Mouse (Mus musculus) heart, adult 9 months (tissue): Measurements from ENCODE around the gene Vapa.

Experiments
- DNase-seq, 2 experiments: peaks; one replicate each; pipeline ENCODE4 v3.0.0; 2022; ENCODE audit warnings: low spot score in 2 of 2

Gene Vapa

DNA sequence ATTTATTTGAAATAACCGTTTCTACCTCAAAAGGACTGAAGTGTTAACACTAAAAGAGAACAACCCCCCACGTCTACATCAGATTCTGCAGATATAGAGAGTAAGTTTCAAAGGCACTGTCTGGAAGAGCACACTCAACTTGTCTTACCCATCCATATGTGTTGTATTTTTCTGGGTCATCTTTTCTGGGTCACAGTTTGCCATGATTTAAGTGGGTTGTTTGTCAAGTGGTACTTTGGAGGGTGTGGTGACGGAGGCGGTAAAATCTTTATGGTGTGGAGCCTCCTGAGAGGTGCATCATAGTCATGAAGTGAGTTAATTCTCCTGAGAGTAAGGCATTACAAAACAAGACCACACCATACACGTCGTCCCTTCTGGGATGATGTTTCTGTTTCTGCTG lies 12.2 kb upstream of the Vapa start:
- no peak for DNase-seq

- DNase-seq, result no peak
Observed at GRCm38 (mm10) chr17:65623130-65623529, 9.8 kb upstream of the Vapa start.

GRCm38 (mm10) chr17:65618431-65618830 lies 5.1 kb upstream of the Vapa start:
- DNase-seq, result no peak

DNA sequence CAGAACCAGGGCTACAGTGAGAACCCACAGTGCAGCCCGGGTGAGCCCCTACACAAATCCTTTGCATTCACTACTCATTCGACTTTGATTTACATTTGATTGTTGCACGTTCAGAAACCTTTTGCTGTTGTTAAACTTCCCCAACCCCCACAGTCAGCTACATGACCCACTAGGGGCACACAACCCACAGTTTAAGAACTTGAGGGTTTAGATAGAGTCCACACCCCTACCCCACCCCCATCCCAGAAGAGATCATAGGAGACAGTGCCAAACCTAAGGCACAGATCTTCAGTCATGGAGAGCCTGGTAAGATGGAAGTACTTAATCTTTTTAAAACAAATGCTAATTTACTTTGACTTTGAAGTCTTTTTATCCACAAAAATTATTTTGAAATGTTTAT lies 2.3 kb upstream of the Vapa start:
- DNase-seq, result no peak

GRCm38 (mm10) chr17:65614431-65614830 lies 1.1 kb upstream of the Vapa start:
- no peak for DNase-seq

- no peak for DNase-seq
Observed at GRCm38 (mm10) chr17:65613142-65613462, 253 bp downstream of the Vapa start.

GRCm38 (mm10) chr17:65612391-65613141 lies 789 bp downstream of the Vapa start:
- peak; percentile 27 to 33 for DNase-seq

- DNase-seq, result no peak
Observed at GRCm38 (mm10) chr17:65611721-65612120, 1.6 kb downstream of the Vapa start.

DNA sequence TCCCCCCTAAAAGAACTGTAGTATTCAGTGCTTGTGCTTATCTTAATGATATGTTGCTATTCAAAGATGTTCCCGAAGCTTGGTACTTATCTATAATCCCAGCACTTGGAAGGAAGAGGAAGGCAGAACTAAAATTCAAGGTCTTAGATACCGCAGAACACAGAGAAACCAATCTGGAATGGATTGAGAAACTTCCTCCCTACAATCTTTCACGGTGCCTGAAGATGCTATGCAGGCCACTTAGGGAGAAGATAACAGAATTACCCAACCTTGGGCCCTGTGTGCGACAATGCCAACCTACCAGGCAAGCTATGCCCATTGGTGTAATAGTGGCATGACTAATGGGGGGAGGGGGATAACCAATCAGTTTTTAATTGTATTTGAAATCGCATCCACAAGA lies 4.6 kb downstream of the Vapa start:
- no peak for DNase-seq

DNA sequence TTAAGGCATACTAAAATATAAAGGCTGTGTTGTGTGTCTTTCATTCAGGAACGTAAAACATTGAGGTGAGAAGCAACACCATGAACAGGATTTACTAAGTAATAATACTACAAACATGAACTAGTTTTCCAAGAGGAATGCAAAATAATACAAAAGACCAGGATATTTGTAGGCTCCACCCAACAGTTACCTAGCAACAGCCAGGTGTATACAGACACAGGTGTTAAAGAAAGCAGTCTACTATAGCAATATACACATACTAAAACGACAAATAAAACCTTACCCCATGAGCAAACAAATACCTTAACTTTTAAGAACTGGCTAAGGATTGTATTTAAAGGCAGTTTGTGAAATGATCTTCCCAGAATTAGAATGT lies 5.1 kb downstream of the Vapa start:
- no peak for DNase-seq

DNA sequence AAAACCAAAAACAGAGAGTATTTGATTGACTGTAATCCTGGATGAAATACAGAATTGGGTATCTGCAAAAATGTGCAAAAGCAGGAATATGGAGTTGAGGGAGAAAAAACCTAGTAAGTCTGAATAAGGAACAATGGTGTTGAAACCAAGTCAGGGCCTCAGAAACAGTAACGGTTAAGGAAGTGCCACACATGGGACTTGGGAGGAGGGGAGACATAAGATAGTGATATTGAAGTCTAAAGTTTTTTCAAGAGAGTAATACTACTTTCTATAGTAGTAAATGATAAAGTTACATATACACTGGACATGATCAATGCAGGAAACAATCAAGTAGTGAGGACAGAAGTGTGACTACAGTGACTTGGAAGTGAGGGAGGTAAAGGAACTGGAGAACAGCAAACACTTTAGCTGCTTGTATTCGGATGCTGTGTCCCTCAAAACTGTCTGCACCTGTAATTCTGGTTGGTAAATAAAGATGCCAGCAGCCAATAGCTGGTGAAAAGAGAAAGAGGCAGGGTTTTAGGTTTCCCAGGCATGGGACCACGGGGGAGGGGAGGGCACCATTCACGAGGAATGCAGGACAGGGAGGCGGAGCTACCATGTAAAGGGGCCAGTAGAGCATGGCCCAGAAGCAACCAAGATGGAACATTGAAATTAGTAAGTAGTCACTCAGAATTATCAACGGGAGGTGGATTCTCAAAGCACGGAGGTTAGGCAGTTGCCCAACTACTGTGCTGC lies 5.6 kb downstream of the Vapa start:
- DNase-seq, result no peak

DNA sequence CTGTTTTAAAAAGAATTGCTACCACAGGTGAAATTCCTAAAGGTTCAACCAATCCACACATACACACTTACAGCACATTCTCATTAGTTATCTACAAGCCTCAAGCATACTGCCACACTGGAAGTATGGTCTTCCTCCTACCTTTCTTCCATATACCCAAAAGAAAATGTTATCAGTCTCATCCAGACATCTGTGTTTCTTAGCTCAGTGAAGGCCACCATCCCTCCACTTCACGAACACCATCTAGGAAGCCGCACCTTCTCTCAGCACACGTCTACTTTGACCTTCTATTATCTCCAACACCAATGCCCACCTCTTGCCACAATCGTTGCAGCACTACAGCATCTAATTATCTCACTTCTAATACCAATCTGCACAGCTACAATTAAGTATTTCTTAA lies 7.3 kb downstream of the Vapa start:
- DNase-seq, result no peak

- no peak for DNase-seq
Observed at GRCm38 (mm10) chr17:65604892-65605291, 8.5 kb downstream of the Vapa start.

GRCm38 (mm10) chr17:65604315-65604714 lies 9.0 kb downstream of the Vapa start:
- no peak for DNase-seq

GRCm38 (mm10) chr17:65597857-65598486 lies 15.4 kb downstream of the Vapa start:
- no peak for DNase-seq

- no peak for DNase-seq
Observed at GRCm38 (mm10) chr17:65594687-65595086, 18.7 kb downstream of the Vapa start.

DNA sequence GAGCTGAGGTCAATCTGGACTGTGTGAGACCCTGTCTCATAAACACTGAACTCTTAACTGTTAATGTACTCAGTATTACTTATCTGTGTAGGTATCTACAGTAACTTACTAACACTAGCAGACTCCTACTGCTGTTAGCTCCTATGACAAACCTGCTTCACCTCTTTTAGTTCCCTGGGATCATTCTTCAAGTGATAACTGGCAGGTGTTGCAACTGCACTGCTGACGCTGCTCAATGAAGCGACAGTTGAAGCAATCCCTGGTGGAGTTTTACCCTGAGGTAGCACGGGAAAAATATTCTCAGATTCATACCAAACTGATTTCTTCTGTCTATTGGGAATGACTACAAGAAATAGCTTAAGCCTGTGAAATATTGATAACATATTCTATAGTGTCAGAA lies 26.5 kb downstream of the Vapa start:
- no peak for DNase-seq

- DNase-seq, result no peak
Observed at GRCm38 (mm10) chr17:65581440-65581839, 31.9 kb downstream of the Vapa start.

GRCm38 (mm10) chr17:65579766-65580165 lies 33.6 kb downstream of the Vapa start:
- no peak for DNase-seq

DNA sequence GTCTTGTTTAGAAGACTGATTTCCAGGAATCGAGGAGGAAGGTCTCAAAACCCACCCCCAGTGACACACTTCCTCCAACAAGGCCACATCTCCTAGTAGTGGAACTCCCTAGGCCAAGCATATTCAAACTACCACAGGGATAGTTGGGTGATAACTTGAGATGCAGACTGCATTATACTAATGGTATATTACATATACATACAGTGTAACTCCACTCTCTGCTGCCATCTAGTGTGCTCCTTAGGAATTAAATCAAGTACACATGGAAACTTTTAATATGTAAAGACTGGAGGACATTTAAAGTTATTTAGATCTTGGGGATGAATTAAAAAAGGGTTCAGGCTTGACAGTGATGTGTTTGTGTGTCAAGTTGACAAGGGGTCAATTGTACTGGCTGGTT lies 38.0 kb downstream of the Vapa start:
- no peak for DNase-seq

DNA sequence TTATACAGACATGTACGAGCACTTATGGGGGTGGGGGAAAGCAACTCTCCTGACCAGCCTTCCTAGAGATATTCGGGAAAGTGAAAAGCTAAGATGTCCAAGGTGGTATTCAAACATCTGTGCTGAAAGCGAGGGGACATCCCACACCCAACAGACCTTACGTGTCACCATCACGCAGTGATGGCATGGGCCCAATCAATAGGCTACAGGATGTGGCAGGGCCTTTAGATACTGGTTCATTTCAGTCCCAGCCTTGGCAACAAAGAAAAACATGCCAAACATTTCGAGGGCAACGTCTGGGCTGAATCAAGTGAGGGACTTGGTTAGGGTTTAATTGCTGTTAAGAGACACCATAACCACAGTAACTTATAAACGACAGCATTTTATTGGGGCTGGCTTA lies 38.5 kb downstream of the Vapa start:
- DNase-seq, result no peak

DNA sequence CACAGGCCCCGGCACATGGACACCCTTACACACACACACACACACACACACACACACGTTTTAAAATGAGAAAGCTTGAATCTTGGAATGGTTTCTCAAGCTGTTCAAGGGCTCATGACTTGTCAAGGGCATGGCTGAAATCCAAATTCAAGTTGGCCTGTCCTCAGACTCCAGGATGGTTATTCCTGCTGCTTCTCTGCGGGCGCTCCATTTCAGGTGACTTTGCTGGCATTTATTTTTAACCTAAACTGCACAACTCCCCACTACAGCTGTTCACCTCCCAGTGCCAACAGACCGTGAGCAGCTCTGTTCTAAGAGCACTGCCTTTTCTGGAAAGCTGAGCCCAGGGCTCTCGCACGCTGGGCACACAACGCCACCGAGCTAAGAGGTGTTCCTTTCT lies 41.5 kb downstream of the Vapa start:
- peak; percentile 30 to 46 for DNase-seq

DNA sequence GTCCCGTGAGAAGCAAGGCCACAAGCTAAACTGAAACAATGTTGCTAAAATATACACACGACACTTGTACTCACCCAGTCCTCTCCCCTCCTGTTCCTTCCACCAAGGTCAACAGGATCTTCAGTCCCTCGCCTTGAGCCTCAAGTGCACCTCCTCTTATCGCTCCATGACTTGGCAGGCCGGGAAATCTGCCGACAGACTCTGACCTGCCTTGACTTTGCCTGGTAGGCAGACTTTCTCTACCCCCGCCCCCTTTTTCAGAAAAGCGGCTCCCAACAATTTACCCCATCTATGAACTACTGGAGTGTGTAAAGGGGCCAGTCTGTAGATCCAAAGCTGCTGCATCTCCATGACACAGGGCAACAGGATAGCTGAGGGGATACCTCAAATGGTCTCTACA lies 41.9 kb downstream of the Vapa start:
- DNase-seq, result no peak
